Mouse (Mus musculus) MEL (cell line): ENCODE results near the gene Mrrf. TPM values are rescaled to one million over a fixed set of nuclear protein-coding genes. Genes with fewer than 3 reads are reported as not detected.

Experiments
- DNase-seq: peaks from one replicate; pipeline ENCODE4 v3.0.0; 2011; ENCODE audit warnings: low read depth, low spot score
- H3K27ac ChIP-seq: 2 replicates; pipeline ENCODE4 v1.5.1; 2012; ENCODE audit warnings: low read depth, mild to moderate bottlenecking, control low read depth, low read length, moderate library complexity; ENCODE audit not compliant: control insufficient read depth
- H3K27me3 ChIP-seq, 2 experiments: fragments of 150-350 bp in 1 of 2; sonication (generic) in 1 of 2; 2 replicates each; pipeline ENCODE4 v1.6.1; 2012; ENCODE audit warnings: low read length in 2 of 2, mild to moderate bottlenecking in 2 of 2, improper control_type of control experiment in 1 of 2, moderate library complexity in 1 of 2; ENCODE audit not compliant: insufficient read depth in 2 of 2, control insufficient read depth in 1 of 2
- H3K36me3 ChIP-seq, 2 experiments: 2 replicates each; pipeline ENCODE4 v1.6.1; 2012 to 2014; ENCODE audit warnings: low read length in 2 of 2, improper control_type of control experiment in 1 of 2, inconsistent platforms in 1 of 2, mild to moderate bottlenecking in 1 of 2; ENCODE audit not compliant: insufficient read depth in 2 of 2, control insufficient read depth in 1 of 2
- H3K4me1 ChIP-seq, 2 experiments: fragments of 150-350 bp in 1 of 2; sonication (generic) in 1 of 2; 2 replicates each; pipeline ENCODE4 v1.6.1; 2012; ENCODE audit warnings: low read length in 2 of 2, improper control_type of control experiment in 1 of 2, mild to moderate bottlenecking in 1 of 2; ENCODE audit not compliant: insufficient read depth in 2 of 2, control insufficient read depth in 1 of 2
- H3K4me3 ChIP-seq, 2 experiments: fragments of 150-350 bp in 1 of 2; sonication (generic) in 1 of 2; 2 replicates each; pipeline ENCODE4 v1.5.1; 2012; ENCODE audit warnings: low read depth in 2 of 2, low read length in 2 of 2, mild to moderate bottlenecking in 2 of 2, moderate library complexity in 2 of 2, control low read depth in 1 of 2, improper control_type of control experiment in 1 of 2; ENCODE audit not compliant: control insufficient read depth in 1 of 2, insufficient read depth in 1 of 2
- H3K79me2 ChIP-seq: 2 replicates; pipeline ENCODE4 v1.6.1; 2012; ENCODE audit warnings: mild to moderate bottlenecking, low read length, moderate library complexity; ENCODE audit not compliant: control insufficient read depth, poor library complexity, insufficient read depth
- H3K9ac ChIP-seq: 2 replicates; pipeline ENCODE4 v1.6.1; 2012; ENCODE audit warnings: low read depth, mild to moderate bottlenecking, control low read depth, low read length, moderate library complexity; ENCODE audit not compliant: control insufficient read depth, poor library complexity, severe bottlenecking
- H3K9me3 ChIP-seq: fragments of 150-350 bp; sonication (generic); replicated peaks from 2 replicates; pipeline ENCODE4 v1.6.1; 2012; ENCODE audit warnings: mild to moderate bottlenecking, low read length, improper control_type of control experiment, moderate library complexity; ENCODE audit not compliant: insufficient read depth
- CHD2 ChIP-seq: IDR thresholded peaks from 2 replicates; pipeline ENCODE4 v1.6.1; 2011; ENCODE audit warnings: low read length, improper control_type of control experiment
- KAT2A ChIP-seq: conservative IDR thresholded peaks from 2 replicates; pipeline ENCODE4 v1.6.1; 2012; ENCODE audit warnings: low read depth, low read length, improper control_type of control experiment, inconsistent platforms
- MXI1 ChIP-seq: IDR thresholded peaks from 2 replicates; pipeline ENCODE4 v1.6.1; 2011; ENCODE audit warnings: mild to moderate bottlenecking, low read depth, low read length, improper control_type of control experiment
- POLR2A ChIP-seq, 2 experiments: IDR thresholded peaks; 2 replicates each; pipeline ENCODE4 v1.6.1; 2011 to 2012; ENCODE audit warnings: low read length in 2 of 2, mild to moderate bottlenecking in 2 of 2, control low read depth in 1 of 2, improper control_type of control experiment in 1 of 2, low read depth in 1 of 2, moderate library complexity in 1 of 2; ENCODE audit not compliant: control insufficient read depth in 1 of 2, insufficient read depth in 1 of 2, poor library complexity in 1 of 2
- POLR2AphosphoS5 ChIP-seq: IDR thresholded peaks from 2 replicates; pipeline ENCODE4 v1.6.1; 2012; ENCODE audit warnings: low read depth, borderline replicate concordance, mild to moderate bottlenecking, inconsistent platforms, low read length, moderate library complexity, mixed read lengths
- RAD21 ChIP-seq: IDR thresholded peaks from 2 replicates; pipeline ENCODE4 v1.6.1; 2011; ENCODE audit warnings: mild to moderate bottlenecking, low read depth, low read length, improper control_type of control experiment
- RCOR1 ChIP-seq: IDR thresholded peaks from 2 replicates; pipeline ENCODE4 v1.6.1; 2012; ENCODE audit warnings: low read depth, mild to moderate bottlenecking, inconsistent platforms, low read length, improper control_type of control experiment
- TBP ChIP-seq: IDR thresholded peaks from 2 replicates; pipeline ENCODE4 v1.8.0; 2011; ENCODE audit warnings: low read depth, low read length, improper control_type of control experiment
- TCF12 ChIP-seq: IDR thresholded peaks from 2 replicates; pipeline ENCODE4 v1.6.1; 2014; ENCODE audit warnings: low read depth, mild to moderate bottlenecking, inconsistent platforms, low read length, improper control_type of control experiment, moderate library complexity
- UBTF ChIP-seq: IDR thresholded peaks from 2 replicates; pipeline ENCODE4 v1.6.1; 2012; ENCODE audit warnings: low read depth, mild to moderate bottlenecking, inconsistent platforms, low read length, improper control_type of control experiment, moderate library complexity, borderline replicate concordance; ENCODE audit not compliant: insufficient read depth
- USF2 ChIP-seq, 2 experiments: IDR thresholded peaks; 2 replicates each; pipeline ENCODE4 v1.6.1; 2011 to 2012; ENCODE audit warnings: improper control_type of control experiment in 2 of 2, low read length in 2 of 2, borderline replicate concordance in 1 of 2, inconsistent platforms in 1 of 2, low read depth in 1 of 2, mild to moderate bottlenecking in 1 of 2; ENCODE audit not compliant: insufficient read depth in 1 of 2
- ZKSCAN1 ChIP-seq: IDR thresholded peaks from 2 replicates; pipeline ENCODE4 v1.6.1; 2012; ENCODE audit warnings: low read depth, mild to moderate bottlenecking, inconsistent platforms, low read length, improper control_type of control experiment, moderate library complexity
- ZMIZ1 ChIP-seq: IDR thresholded peaks from 2 replicates; pipeline ENCODE4 v1.6.1; 2012; ENCODE audit warnings: low read depth, mild to moderate bottlenecking, inconsistent platforms, low read length, improper control_type of control experiment, moderate library complexity
- polyA plus RNA-seq, 2 experiments: library from polyadenylated mRNA; stranded (reverse) in 1 of 2; unstranded in 1 of 2; fragments of >175 nt in 1 of 2; fragments of >200 nt in 1 of 2; gene quantifications; 2 replicates each; pipeline versions ENCODE4 v1.2.1 to v1.2.4; 2012; ENCODE audit warnings: low replicate concordance in 2 of 2, low read depth in 1 of 2; ENCODE audit not compliant: insufficient read length in 2 of 2, insufficient read depth in 1 of 2, missing spikeins in 1 of 2
- total RNA-seq: library from RNA; depleted of rRNA; stranded (reverse); fragments of 300-350 nt; gene quantifications from 2 replicates; pipeline ENCODE4 v1.2.3, GENCODE M21; 2012

The Mrrf gene
- total and polyA plus RNA-seq, 3 experiments: 28.0 to 31.2 TPM; not detected in 1

DNA sequence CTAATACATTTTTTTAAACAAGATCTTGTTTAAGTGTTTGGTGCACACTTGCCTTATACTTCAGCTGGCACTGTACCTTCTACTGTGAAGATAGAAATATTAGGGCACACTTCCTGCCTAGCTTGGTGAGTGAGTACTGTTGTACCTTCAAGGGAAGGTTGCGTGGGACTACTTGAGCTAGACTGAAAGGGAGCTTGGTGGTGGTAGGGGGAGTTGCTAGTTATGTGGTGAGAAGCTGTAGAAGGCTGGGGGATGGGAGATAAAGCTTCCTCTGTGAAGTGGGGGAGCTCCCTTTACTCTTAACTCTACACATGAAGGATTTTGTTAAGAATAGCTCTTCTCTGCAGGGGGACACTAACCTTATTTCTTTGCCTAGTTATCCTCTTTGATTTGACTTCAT, 21.3 kb downstream of the Mrrf start:
- H3K4me1 ChIP-seq: no peaks in the 10 kb centered on the region
- DNase-seq: no peak
- TF ChIP-seq TCF12 (no peak), KAT2A (no peak), UBTF (no peak), ZMIZ1 (no peak), TBP (no peak)
- TF ChIP-seq, all 39 proteins: peak for 0
- Histone ChIP-seq H3K27me3 (no peaks in the 10 kb centered on the region), H3K4me3 (no peak overlapping the region), H3K9me3 (no peaks in the 10 kb centered on the region), H3K36me3 (peaks cover 0 to 8% of the 10 kb centered on the region in 2 experiments; a peak in 2 of 4 replicates), H3K9ac (no peak overlapping the region), H3K79me2 (no peaks in the 10 kb centered on the region), H3K27ac (no peak overlapping the region)

DNA sequence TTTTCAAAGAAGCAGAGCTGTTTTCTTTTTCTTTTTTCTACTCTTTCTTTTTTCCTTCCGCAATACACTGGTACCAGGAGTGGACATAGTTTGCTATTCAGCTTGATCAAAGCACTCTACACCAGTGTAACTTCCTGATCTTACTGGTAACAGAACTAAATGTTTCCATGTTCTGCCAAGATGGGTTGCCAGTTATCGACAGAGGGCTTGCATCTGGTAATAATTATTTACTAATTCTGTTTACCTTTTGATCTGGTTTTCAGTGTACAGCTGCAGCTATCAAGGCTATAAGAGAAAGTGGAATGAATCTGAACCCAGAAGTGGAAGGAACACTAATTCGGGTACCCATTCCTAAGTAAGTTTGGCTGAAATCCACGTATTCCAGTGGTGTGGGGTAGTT, 23.1 kb downstream of the Mrrf start:
- no peak overlapping the region for H3K4me3 ChIP-seq
- H3K36me3 ChIP-seq: peaks cover 0 to 4% of the 10 kb centered on the region in 2 experiments; a peak in 2 of 4 replicates
- H3K9ac ChIP-seq: no peak overlapping the region
- no peaks in the 10 kb centered on the region for H3K4me1 ChIP-seq
- no peaks in the 10 kb centered on the region for H3K27me3 ChIP-seq
- DNase-seq: no peak
- no peaks in the 10 kb centered on the region for H3K79me2 ChIP-seq
- H3K9me3 ChIP-seq: no peaks in the 10 kb centered on the region
- TF ChIP-seq ZKSCAN1 (no peak), RCOR1 (no peak), TCF12 (no peak), CHD2 (no peak), POLR2AphosphoS5 (no peak)
- no peak overlapping the region for H3K27ac ChIP-seq

DNA sequence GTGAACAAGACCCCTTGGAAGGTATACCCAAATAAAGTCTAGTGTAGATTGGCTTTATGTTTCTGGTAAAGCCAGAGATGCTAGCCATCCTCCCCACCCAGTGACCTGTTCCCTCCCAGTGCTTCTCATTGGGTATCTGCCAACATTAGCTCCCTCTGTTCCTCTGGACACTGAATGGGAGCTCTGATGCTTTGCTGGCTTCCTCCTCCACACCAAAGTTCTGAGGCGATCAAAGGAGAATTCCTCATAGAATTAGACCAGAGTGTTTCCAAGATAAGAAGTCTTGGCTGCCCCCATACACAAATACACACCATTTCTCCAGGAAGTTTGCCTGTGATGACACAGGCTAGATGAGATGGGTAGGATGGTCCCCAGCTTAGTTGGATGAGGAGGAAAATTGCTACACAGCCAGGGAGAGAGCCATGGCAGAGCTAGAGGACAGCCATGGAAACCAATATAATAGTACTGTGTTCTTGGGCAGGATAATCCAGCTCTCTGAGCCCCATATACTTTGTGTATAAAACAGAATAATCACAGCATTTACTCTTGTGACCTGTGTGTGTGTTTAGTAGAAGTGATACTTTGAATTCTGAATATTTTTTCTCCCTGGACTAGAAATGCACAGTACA, 31.9 kb downstream of the Mrrf start:
- no peak for DNase-seq
- no peak overlapping the region for H3K27ac ChIP-seq
- no peaks in the 10 kb centered on the region for H3K79me2 ChIP-seq
- H3K36me3 ChIP-seq: peaks cover 0 to 4% of the 10 kb centered on the region in 2 experiments; a peak in 1 of 4 replicates
- H3K9me3 ChIP-seq: no peaks in the 10 kb centered on the region
- H3K4me3 ChIP-seq: no peak overlapping the region
- H3K9ac ChIP-seq: no peak overlapping the region
- H3K4me1 ChIP-seq: no peaks in the 10 kb centered on the region; a peak in 1 of 4 replicates
- TF ChIP-seq MXI1: no peak
- no peak for TF ChIP-seq USF2 (IDR thresholded peaks at IDR 0.05; ENCODE audit: borderline replicate concordance in 1 of 2, insufficient read depth in 1 of 2, low read depth in 1 of 2, low read length in 2 of 2)
- no peak for TF ChIP-seq ZKSCAN1
- no peak for TF ChIP-seq POLR2A (IDR thresholded peaks at IDR 0.05; ENCODE audit: control insufficient read depth in 1 of 2, insufficient read depth in 1 of 2, low read depth in 1 of 2, low read length in 2 of 2, poor library complexity in 1 of 2)
- TF ChIP-seq TBP: no peak
- TF ChIP-seq RAD21: no peak
- no peaks in the 10 kb centered on the region for H3K27me3 ChIP-seq
